Mouse (Mus musculus): ENCODE results near the gene Tns2. TPM values are rescaled to one million over a fixed set of nuclear protein-coding genes. Genes with fewer than 3 reads are reported as not detected.

Gene Tns2
- polyA plus RNA-seq, 1 experiment from 2014 or later, result 13.8 TPM

DNA sequence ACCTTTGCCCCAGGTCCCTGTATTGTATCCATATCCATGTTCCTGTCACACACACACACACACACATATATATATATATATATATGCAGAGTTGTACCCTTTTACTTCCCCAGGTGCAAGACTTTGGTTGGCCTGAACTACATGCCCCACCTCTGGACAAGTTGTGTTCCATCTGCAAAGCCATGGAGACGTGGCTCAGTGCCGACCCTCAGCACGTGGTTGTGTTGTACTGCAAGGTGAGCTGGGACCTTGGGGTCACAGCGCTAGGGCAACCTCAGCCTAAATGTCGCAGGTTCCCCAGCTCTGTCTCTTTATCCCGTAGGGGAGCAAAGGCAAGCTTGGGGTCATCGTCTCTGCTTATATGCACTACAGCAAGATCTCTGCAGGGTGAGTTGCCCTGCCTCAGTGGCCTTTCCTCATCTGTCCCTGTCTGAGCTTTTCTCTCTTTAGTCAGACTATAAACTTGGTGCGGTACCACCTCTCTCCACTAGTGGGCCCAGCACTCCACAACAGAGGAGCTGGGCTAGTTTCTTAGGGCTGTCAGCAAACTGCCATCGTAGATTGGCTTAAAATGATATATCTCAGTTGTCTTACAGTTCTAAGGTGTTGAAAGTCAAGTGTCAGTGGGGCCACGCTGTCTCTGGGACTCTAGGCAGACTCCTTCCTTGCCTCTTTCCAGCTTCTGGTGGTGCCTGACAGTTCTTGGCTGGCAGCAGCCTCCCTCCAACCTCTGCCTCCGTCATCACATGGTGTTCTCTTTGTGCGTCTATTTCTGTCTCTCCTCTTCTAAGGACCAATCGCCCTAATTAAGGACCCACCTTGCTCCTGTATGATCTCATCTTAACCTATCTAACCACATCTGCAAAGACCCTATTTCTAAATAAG lies 7.7 kb downstream of the Tns2 start:
- peak; percentile 73 for DNase-seq (ENCODE audit: low spot score)
- H3K27me3 ChIP-seq (ENCODE audit: insufficient read depth, poor library complexity, severe bottlenecking), result peaks cover 56% of the 10 kb centered on the region
- no peaks in the 10 kb centered on the region for H3K9me3 ChIP-seq
- 45% methylated on average over 13 of the region's 13 CpGs for WGBS
- no peak overlapping the region for H3K27ac ChIP-seq
- H3K4me3 ChIP-seq, result 0 out of 2 replicates have a peak overlapping the region, but pooled peaks have one; percentile 48
- H3K36me3 ChIP-seq, result peaks cover 21% of the 10 kb centered on the region; the same call in 1 of the 2 replicates
- peaks cover 67% of the 10 kb centered on the region for H3K4me1 ChIP-seq (replicated peaks)

GRCm38 (mm10) chr15:102108651-102109525 lies 8.7 kb downstream of the Tns2 start:
- 51% methylated on average over 18 of the region's 18 CpGs for WGBS
- Histone ChIP-seq H3K4me1 (replicated peaks) (peaks cover 58% of the 10 kb centered on the region), H3K27ac (no peak overlapping the region), H3K9me3 (no peaks in the 10 kb centered on the region), H3K36me3 (peaks cover 21% of the 10 kb centered on the region; the same call in 1 of the 2 replicates), H3K27me3 (ENCODE audit: insufficient read depth, poor library complexity, severe bottlenecking) (peaks cover 47% of the 10 kb centered on the region), H3K4me3 (no peak overlapping the region)
- peak; percentile 76 for DNase-seq (ENCODE audit: low spot score)

GRCm38 (mm10) chr15:102110271-102110670 lies 10.1 kb downstream of the Tns2 start:
- WGBS, result 91% methylated on average over 7 of the region's 7 CpGs
- H3K27me3 ChIP-seq (ENCODE audit: insufficient read depth, poor library complexity, severe bottlenecking), result peaks cover 33% of the 10 kb centered on the region
- no peaks in the 10 kb centered on the region for H3K9me3 ChIP-seq
- no peak overlapping the region for H3K27ac ChIP-seq
- H3K4me3 ChIP-seq, result no peak overlapping the region
- no peak for DNase-seq (ENCODE audit: low spot score)
- H3K36me3 ChIP-seq, result peaks cover 32% of the 10 kb centered on the region
- H3K4me1 ChIP-seq (replicated peaks), result peaks cover 48% of the 10 kb centered on the region

DNA sequence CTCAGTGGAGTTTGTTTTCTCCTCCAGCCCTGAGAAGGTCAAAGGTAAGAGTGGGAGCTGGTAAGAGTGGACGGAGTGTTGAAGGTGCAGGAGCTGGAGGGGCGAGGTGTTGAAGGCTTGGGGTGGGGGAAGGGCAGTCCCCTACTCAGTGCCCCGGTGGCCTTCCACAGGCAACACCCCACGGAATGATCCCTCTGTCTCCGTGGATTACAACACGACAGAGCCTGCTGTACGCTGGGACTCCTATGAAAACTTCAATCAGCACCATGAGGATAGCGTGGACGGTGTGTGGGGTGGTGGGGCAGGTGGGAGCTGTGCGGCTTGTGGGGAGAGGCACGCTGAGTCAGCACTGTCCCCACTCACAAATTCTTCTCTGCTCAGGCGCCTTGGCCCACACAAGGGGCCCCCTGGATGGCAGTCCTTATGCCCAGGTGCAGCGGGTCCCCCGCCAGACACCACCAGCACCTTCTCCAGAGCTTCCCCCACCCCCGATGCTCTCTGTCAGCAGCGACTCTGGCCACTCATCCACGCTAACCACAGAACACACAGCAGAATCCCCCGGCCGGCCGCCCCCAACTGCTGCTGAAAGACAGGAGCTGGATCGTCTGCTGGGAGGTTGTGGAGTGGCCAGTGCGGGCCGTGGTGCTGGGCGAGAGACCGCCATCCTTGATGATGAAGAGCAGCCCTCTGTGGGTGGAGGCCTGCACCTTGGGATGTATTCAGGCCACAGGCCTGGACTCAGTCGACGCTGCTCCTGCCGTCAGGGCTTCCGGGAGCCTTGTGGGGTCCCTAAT lies 10.7 kb downstream of the Tns2 start:
- H3K27me3 ChIP-seq (ENCODE audit: insufficient read depth, poor library complexity, severe bottlenecking), result peaks cover 27% of the 10 kb centered on the region
- H3K9me3 ChIP-seq, result no peaks in the 10 kb centered on the region
- DNase-seq (ENCODE audit: low spot score), result no peak
- peaks cover 43% of the 10 kb centered on the region for H3K4me1 ChIP-seq (replicated peaks)
- no peak overlapping the region for H3K4me3 ChIP-seq
- WGBS, result 80% methylated on average over 29 of the region's 29 CpGs
- H3K27ac ChIP-seq, result no peak overlapping the region
- H3K36me3 ChIP-seq, result peaks cover 38% of the 10 kb centered on the region

DNA sequence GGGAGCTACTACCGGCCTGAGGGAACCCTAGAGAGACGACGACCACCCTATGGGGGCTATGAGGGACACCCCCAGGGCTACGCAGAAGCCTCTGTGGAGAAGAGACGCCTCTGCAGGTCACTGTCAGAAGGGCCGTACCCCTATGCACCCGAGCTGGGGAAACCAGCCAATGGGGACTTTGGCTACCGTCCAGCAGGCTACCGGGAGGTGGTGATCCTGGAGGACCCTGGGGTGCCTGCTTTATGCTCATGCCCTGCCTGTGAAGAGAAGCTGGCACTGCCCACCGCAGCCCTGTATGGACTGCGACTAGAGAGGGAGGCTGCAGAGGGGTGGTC lies 11.2 kb downstream of the Tns2 start:
- WGBS, result 83% methylated on average over 11 of the region's 11 CpGs
- peaks cover 44% of the 10 kb centered on the region for H3K36me3 ChIP-seq

GRCm38 (mm10) chr15:102112181-102112580 lies 12.0 kb downstream of the Tns2 start:
- no peaks in the 10 kb centered on the region for H3K9me3 ChIP-seq
- DNase-seq (ENCODE audit: low spot score), result no peak
- no peak overlapping the region for H3K27ac ChIP-seq
- peaks cover 51% of the 10 kb centered on the region for H3K36me3 ChIP-seq
- 89% methylated on average over 6 of the region's 6 CpGs for WGBS
- peaks cover 14% of the 10 kb centered on the region for H3K27me3 ChIP-seq (ENCODE audit: insufficient read depth, poor library complexity, severe bottlenecking)
- H3K4me1 ChIP-seq (replicated peaks), result peaks cover 35% of the 10 kb centered on the region
- H3K4me3 ChIP-seq, result no peak overlapping the region

More for the DNA sequence above, 11.2 kb downstream of the Tns2 start:
- Histone ChIP-seq H3K9me3 (no peaks in the 10 kb centered on the region), H3K27me3 (ENCODE audit: insufficient read depth, poor library complexity, severe bottlenecking) (peaks cover 21% of the 10 kb centered on the region), H3K4me1 (replicated peaks) (peaks cover 39% of the 10 kb centered on the region), H3K27ac (no peak overlapping the region), H3K4me3 (no peak overlapping the region)
- no peak for DNase-seq (ENCODE audit: low spot score)

DNA sequence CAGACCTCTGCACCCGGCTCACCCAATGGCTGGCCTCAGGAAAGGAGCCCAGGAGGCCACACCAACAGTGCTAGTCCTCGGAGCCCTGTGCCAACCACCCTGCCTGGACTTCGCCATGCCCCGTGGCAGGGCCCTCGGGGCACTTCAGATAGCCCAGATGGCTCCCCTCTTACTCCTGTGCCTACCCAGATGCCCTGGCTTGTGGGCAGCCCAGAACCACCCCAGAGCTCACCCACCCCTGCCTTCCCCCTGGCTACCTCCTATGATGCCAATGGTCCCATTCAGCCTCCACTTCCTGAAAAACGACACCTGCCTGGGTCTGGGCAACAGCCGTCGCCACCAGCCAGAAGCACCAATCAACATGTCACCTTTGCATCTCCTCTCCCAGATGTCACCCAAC lies 12.6 kb downstream of the Tns2 start:
- no peak overlapping the region for H3K27ac ChIP-seq
- H3K36me3 ChIP-seq, result peaks cover 57% of the 10 kb centered on the region
- WGBS, result 86% methylated on average over 8 of the region's 8 CpGs

DNA sequence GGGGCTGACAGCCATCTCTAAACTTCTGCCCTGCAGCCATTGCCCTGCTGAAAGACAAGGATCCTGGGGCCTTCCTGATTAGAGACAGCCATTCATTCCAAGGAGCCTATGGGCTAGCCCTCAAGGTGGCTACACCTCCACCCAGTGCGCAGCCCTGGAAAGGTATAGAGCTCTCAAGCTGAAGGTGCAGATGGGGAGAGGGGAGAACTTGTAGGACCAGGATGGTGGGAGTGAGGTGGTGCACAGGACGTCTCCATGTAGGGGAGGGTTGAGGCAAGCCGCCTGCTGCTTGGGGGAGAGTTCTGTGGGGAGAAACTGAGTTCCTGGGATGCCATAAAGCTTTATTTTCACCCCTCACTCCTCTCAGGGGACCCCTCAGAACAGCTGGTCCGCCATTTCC lies 13.5 kb downstream of the Tns2 start:
- peaks cover 38% of the 10 kb centered on the region for H3K4me1 ChIP-seq (replicated peaks)
- H3K36me3 ChIP-seq, result peaks cover 66% of the 10 kb centered on the region
- H3K27me3 ChIP-seq (ENCODE audit: insufficient read depth, poor library complexity, severe bottlenecking), result no peaks in the 10 kb centered on the region
- no peak overlapping the region for H3K4me3 ChIP-seq
- H3K27ac ChIP-seq, result no peak overlapping the region
- H3K9me3 ChIP-seq, result no peaks in the 10 kb centered on the region
- DNase-seq (ENCODE audit: low spot score), result no peak
- 81% methylated on average over 4 of the region's 4 CpGs for WGBS

More for the DNA sequence above, 12.6 kb downstream of the Tns2 start:
- Histone ChIP-seq H3K4me3 (no peak overlapping the region), H3K9me3 (no peaks in the 10 kb centered on the region), H3K4me1 (replicated peaks) (peaks cover 35% of the 10 kb centered on the region), H3K27me3 (ENCODE audit: insufficient read depth, poor library complexity, severe bottlenecking) (peaks cover 7% of the 10 kb centered on the region)
- no peak for DNase-seq (ENCODE audit: low spot score)

DNA sequence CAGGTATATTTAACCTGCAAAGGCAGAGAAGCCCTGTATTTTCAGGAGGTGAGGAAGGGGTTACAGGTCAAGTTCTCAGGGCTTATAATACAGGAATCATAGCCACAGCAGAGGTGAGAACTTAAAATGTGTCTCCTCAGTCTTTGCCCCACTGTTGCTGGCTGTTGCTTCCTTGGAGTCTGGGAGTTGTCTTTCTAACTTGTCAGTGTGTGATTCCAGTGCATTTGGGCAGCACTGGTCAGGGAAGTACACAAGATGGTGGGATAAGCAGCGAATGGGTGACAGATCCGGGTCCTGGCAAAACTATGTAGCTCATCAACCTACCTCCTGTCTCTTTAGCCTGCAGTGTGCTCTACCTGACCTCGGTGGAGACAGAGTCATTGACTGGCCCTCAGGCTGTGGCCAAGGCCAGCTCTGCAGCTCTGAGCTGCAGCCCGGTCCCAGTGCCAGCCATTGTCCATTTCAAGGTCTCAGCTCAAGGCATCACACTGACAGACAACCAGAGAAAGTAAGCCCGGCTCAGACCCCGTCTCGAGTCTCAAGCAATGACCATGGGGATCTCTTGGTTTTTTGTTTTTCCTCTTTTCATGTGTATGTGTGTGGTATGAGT lies 14.5 kb downstream of the Tns2 start:
- H3K27ac ChIP-seq, result no peak overlapping the region
- peaks cover 34% of the 10 kb centered on the region for H3K4me1 ChIP-seq (replicated peaks)
- 86% methylated on average over 7 of the region's 7 CpGs for WGBS
- DNase-seq (ENCODE audit: low spot score), result no peak
- H3K4me3 ChIP-seq, result no peak overlapping the region
- H3K27me3 ChIP-seq (ENCODE audit: insufficient read depth, poor library complexity, severe bottlenecking), result no peaks in the 10 kb centered on the region
- H3K9me3 ChIP-seq, result no peaks in the 10 kb centered on the region
- H3K36me3 ChIP-seq, result peaks cover 74% of the 10 kb centered on the region

DNA sequence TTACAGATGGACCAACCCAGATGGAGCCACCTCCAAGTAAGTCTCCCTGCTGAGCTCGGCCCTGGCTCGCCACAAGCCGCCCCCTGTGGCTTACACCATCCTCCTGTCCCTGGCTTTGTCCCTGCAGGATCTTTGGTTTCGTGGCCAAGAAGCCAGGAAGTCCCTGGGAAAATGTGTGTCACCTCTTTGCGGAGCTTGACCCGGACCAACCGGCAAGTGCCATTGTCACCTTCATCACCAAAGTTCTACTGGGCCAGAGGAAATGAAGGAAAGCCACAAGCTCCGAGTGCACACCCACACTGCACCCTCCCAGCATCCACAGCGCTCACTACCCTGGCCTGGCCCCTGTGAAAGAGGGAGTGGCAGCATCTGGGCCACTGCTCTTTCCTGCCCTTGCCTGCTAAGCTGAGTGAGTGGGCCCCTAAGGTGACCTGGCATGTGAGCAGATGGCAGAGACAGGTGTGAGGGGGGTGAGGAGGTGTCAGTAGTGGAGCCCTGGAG lies 15.6 kb downstream of the Tns2 start:
- Histone ChIP-seq H3K4me3 (no peak overlapping the region), H3K27ac (no peak overlapping the region), H3K36me3 (peaks cover 80% of the 10 kb centered on the region), H3K4me1 (replicated peaks) (peaks cover 32% of the 10 kb centered on the region), H3K27me3 (ENCODE audit: insufficient read depth, poor library complexity, severe bottlenecking) (no peaks in the 10 kb centered on the region), H3K9me3 (no peaks in the 10 kb centered on the region)
- WGBS, result 67% methylated on average over 9 of the region's 9 CpGs
- no peak for DNase-seq (ENCODE audit: low spot score)

GRCm38 (mm10) chr15:102116753-102117415 lies 16.7 kb downstream of the Tns2 start:
- no peak overlapping the region for H3K4me3 ChIP-seq
- H3K4me1 ChIP-seq (replicated peaks), result peaks cover 26% of the 10 kb centered on the region
- 77% methylated on average over 11 of the region's 11 CpGs for WGBS
- peaks cover 80% of the 10 kb centered on the region for H3K36me3 ChIP-seq
- H3K27me3 ChIP-seq (ENCODE audit: insufficient read depth, poor library complexity, severe bottlenecking), result no peaks in the 10 kb centered on the region
- DNase-seq (ENCODE audit: low spot score), result no peak
- H3K27ac ChIP-seq, result no peak overlapping the region
- no peaks in the 10 kb centered on the region for H3K9me3 ChIP-seq

Measured in hindbrain, embryonic 10.5 days (tissue).